Mouse (Mus musculus): Measurements from ENCODE around the gene Tmem270. TPM values are rescaled to one million over a fixed set of nuclear protein-coding genes. Genes with fewer than 3 reads are reported as not detected.

Gene Tmem270
- total RNA-seq, 2 experiments from 2014 or later = not detected

- intact Hi-C loops (cut with DNase I) = no loop called here
- Histone ChIP-seq H3K4me3 (no peak overlapping the region), H3K27ac (no peak overlapping the region)
- TF ChIP-seq CTCF (IDR thresholded peaks at IDR 0.05) = no peak
- DNase-seq (ENCODE audit: extremely low spot score in 1 of 2, low spot score in 2 of 2) = no peak
Measured at GRCm38 (mm10) chr5:134873956-134874879, 32.3 kb downstream of the Tmem270 start.

GRCm38 (mm10) chr5:134873034-134873433 is 33.5 kb downstream of the Tmem270 start:
- intact Hi-C loops (cut with DNase I) = no loop called here
- Histone ChIP-seq H3K4me3 (no peak overlapping the region), H3K27ac (no peak overlapping the region)
- no peak for TF ChIP-seq CTCF (IDR thresholded peaks at IDR 0.05)
- no peak for DNase-seq (ENCODE audit: extremely low spot score in 1 of 2, low spot score in 2 of 2)

DNA sequence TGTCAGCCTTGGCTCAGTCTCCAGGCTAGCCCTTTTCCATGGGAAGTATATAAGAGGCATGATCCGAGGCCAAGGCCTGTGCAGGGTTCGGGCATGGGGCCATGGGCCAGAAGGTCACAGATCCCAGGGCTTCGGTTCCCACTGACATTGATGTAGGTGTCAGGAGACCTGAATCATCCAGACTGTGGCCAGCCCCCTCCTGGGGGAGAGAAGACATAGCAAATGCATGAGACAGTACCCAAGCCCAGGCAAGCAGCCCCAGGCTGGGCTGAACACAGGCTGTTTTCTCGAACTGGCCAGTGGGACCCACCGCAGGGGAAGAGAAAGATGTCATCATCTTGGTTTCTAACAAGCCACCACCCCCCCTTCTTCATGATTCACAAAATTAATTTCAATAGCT is 33.9 kb downstream of the Tmem270 start:
- intact Hi-C loops (cut with DNase I) = no loop called here
- TF ChIP-seq CTCF (IDR thresholded peaks at IDR 0.05) = no peak
- no peak overlapping the region for H3K4me3 ChIP-seq
- no peak for DNase-seq (ENCODE audit: extremely low spot score in 1 of 2, low spot score in 2 of 2)
- H3K27ac ChIP-seq = no peak overlapping the region

DNA sequence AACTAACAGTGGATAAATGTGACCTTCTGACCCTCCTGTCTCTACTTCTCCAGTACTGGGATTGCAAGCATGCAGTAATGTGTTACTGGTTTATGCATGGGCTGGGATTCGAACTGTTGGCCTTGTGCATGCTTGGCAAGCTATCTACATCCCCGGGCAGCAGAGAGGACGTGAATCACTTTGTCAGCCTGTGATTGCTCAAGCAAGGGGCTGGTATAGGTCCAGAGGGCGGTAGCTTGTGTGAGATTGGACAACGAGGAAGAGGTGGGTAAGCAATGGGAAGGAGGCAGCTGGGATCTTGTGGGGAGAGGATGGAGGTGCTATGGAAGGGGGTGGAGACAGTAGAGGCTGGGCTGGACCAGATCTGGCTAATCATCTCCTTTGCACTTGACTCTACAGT is 38.0 kb downstream of the Tmem270 start:
- intact Hi-C loops (cut with DNase I) = no loop called here
- Histone ChIP-seq H3K4me3 (no peak overlapping the region), H3K27ac (no peak overlapping the region)
- no peak for DNase-seq (ENCODE audit: extremely low spot score in 1 of 2, low spot score in 2 of 2)
- TF ChIP-seq CTCF (IDR thresholded peaks at IDR 0.05) = no peak

DNA sequence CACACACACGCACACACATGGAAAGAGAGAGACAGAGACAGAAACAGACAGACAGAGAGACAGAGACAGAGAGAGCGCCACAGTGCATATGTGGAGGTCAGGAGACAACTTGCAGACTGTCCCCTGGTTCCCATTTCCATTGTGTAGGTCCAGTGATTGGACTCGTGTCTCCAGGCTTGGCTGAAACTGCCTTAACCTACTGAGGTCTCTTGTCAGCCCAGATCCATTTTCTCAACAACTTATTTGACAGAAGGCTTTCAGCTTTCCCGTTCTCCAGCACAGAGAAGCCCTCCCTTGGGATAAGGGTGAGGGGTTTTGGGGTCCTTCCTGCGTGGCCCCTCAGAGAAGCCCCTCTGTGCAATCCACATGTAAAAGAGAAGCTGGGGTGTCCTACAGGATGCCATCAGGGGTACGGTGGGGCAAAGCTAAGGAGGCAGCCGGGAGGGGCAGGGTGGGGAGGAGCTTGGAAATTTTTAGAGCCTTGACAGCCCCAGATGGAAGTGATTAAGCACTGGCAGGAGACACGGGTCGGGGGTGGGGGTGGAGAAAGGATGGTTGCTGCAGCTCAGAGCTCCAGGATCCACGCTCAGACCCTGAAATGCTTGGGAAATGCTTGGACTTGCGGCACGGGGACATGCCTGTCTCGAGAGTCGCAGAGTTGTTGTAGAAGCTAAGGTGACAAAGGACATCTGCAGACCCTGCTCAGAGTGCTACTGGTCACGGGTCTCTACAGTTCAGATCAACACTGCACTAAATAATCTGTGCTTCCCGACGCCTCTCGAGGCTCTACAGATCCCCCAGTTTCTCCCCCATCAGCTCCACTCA is 39.0 kb downstream of the Tmem270 start:
- intact Hi-C loops (cut with DNase I) = no loop called here
- no peak overlapping the region for H3K4me3 ChIP-seq
- no peak for TF ChIP-seq CTCF (IDR thresholded peaks at IDR 0.05)

DNA sequence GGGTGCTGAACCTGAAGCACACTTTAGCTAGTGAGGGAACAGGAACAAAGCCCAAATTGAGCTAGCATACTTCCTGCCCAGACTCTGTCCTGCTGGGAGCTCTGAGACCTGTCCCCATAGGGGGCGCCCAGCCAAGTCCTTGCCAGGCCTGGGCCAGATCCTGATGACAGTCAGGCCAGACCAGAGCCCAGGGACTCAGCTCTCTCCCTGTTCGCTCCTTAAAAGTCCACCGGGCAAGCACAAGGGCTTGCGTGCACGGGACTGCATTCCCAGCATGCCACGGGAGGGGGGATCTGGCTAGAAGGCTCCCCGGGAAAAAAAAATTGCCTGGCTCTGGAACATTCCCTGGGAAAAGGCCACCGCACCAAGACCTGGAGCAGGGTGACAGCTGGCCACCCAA is 41.4 kb downstream of the Tmem270 start:
- Histone ChIP-seq H3K4me3 (no peak overlapping the region), H3K27ac (no peak overlapping the region)
- peak; percentile 30 for TF ChIP-seq CTCF (IDR thresholded peaks at IDR 0.05)
- intact Hi-C loops (cut with DNase I) = no loop called here
- DNase-seq (ENCODE audit: extremely low spot score in 1 of 2, low spot score in 2 of 2) = peak in 1 of 2 experiments; percentile 10

More for the DNA sequence above, 39.0 kb downstream of the Tmem270 start:
- H3K27ac ChIP-seq = no peak overlapping the region
- DNase-seq (ENCODE audit: extremely low spot score in 1 of 2, low spot score in 2 of 2) = no peak

- H3K27ac ChIP-seq = no peak overlapping the region
- no peak for TF ChIP-seq CTCF (IDR thresholded peaks at IDR 0.05)
- intact Hi-C loops (cut with DNase I) = no loop called here
- no peak for DNase-seq (ENCODE audit: extremely low spot score in 1 of 2, low spot score in 2 of 2)
- no peak overlapping the region for H3K4me3 ChIP-seq
Measured at GRCm38 (mm10) chr5:134861902-134862497, 44.5 kb downstream of the Tmem270 start.

- TF ChIP-seq CTCF (IDR thresholded peaks at IDR 0.05) = no peak
- intact Hi-C loops (cut with DNase I) = no loop called here
- no peak overlapping the region for H3K4me3 ChIP-seq
- no peak overlapping the region for H3K27ac ChIP-seq
- DNase-seq (ENCODE audit: extremely low spot score in 1 of 2, low spot score in 2 of 2) = no peak
Measured at GRCm38 (mm10) chr5:134859193-134859592, 47.3 kb downstream of the Tmem270 start.

- no peak for TF ChIP-seq CTCF (IDR thresholded peaks at IDR 0.05)
- Histone ChIP-seq H3K27ac (no peak overlapping the region), H3K4me3 (no peak overlapping the region)
- intact Hi-C loops (cut with DNase I) = no loop called here
- DNase-seq (ENCODE audit: extremely low spot score in 1 of 2, low spot score in 2 of 2) = no peak
Measured at GRCm38 (mm10) chr5:134858378-134858777, 48.2 kb downstream of the Tmem270 start.

GRCm38 (mm10) chr5:134852873-134853272 is 53.7 kb downstream of the Tmem270 start:
- intact Hi-C loops (cut with DNase I) = no loop called here
- Histone ChIP-seq H3K27ac (no peak overlapping the region), H3K4me3 (no peak overlapping the region)
- DNase-seq (ENCODE audit: extremely low spot score in 1 of 2, low spot score in 2 of 2) = no peak
- TF ChIP-seq CTCF (IDR thresholded peaks at IDR 0.05) = no peak

Other genes with a start within 250 kb of the Tmem270 start
- 10 to 100 TPM; 59.8 to 65.4 TPM for gene Limk1, start 218.1 kb downstream of the Tmem270 start, total RNA-seq (2021)
- gene Eln, start 159.4 kb downstream of the Tmem270 start, total RNA-seq (2021) = 10 to 100 TPM; 11.3 to 11.7 TPM
- not detected for gene Cldn13, start 8.8 kb upstream of the Tmem270 start, total RNA-seq (2021)
- gene Mettl27, start 25.6 kb upstream of the Tmem270 start, total RNA-seq (2021) = 1 to 10 TPM; 7.5 to 9.3 TPM
- gene Cldn4, start 40.2 kb upstream of the Tmem270 start, total RNA-seq (2021) = not detected
- under 1 TPM; 0.81 to 0.82 TPM for gene Cldn3, start 79.5 kb upstream of the Tmem270 start, total RNA-seq (2021)
- 10 to 100 TPM; 31.3 to 39.3 TPM for gene Abhd11, start 102.4 kb upstream of the Tmem270 start, total RNA-seq (2021)
- 100 to 1,000 TPM; 340 to 346 TPM for gene Stx1a, start 116.7 kb upstream of the Tmem270 start, total RNA-seq (2021)
- 10 to 100 TPM; 38.6 to 41.7 TPM for gene Dnajc30, start 157.5 kb upstream of the Tmem270 start, total RNA-seq (2021)
- 10 to 100 TPM; 53.4 to 57.3 TPM for gene Bud23, start 158.2 kb upstream of the Tmem270 start, total RNA-seq (2021)
- gene Vps37d, start 171.5 kb upstream of the Tmem270 start, total RNA-seq (2021) = 10 to 100 TPM; 26.8 to 30.8 TPM
- 1 to 10 TPM; 3.7 to 3.8 TPM for gene Mlxipl, start 183.2 kb upstream of the Tmem270 start, total RNA-seq (2021)
- gene Tbl2, start 242.9 kb upstream of the Tmem270 start, total RNA-seq (2021) = 10 to 100 TPM; 26.1 to 27.0 TPM